Mouse (Mus musculus) neutrophil, adult 5-6 weeks (primary cell): ENCODE data around the gene Ccdc134. TPM values are rescaled to one million over a fixed set of nuclear protein-coding genes. Genes with fewer than 3 reads are reported as not detected.
A peak's percentile ranks its signal among the peaks of the same experiment; 100 is the strongest.

Experiments
- ATAC-seq: fragments of 151-379, 151-347 bp; 2 replicates; pipeline ENCODE4 v1.8.0; 2017; ENCODE audit warnings: mild to moderate bottlenecking, moderate TSS enrichment; ENCODE audit not compliant: insufficient number of reproducible peaks, poor library complexity, low FRiP score, severe bottlenecking; ENCODE audit errors: extremely low read depth
- total RNA-seq: library from RNA; stranded (forward); fragments of 200-1000 nt; gene quantifications from 2 replicates; pipeline ENCODE4 v1.2.3, GENCODE M21; 2017

The Ccdc134 gene
- total RNA-seq, 1 experiment from 2014 or later, result 37.9 TPM

- ATAC-seq, result peak; percentile 60
Measured at GRCm38 (mm10) chr15:82166240-82167100, 38.7 kb downstream of the Ccdc134 start.

DNA sequence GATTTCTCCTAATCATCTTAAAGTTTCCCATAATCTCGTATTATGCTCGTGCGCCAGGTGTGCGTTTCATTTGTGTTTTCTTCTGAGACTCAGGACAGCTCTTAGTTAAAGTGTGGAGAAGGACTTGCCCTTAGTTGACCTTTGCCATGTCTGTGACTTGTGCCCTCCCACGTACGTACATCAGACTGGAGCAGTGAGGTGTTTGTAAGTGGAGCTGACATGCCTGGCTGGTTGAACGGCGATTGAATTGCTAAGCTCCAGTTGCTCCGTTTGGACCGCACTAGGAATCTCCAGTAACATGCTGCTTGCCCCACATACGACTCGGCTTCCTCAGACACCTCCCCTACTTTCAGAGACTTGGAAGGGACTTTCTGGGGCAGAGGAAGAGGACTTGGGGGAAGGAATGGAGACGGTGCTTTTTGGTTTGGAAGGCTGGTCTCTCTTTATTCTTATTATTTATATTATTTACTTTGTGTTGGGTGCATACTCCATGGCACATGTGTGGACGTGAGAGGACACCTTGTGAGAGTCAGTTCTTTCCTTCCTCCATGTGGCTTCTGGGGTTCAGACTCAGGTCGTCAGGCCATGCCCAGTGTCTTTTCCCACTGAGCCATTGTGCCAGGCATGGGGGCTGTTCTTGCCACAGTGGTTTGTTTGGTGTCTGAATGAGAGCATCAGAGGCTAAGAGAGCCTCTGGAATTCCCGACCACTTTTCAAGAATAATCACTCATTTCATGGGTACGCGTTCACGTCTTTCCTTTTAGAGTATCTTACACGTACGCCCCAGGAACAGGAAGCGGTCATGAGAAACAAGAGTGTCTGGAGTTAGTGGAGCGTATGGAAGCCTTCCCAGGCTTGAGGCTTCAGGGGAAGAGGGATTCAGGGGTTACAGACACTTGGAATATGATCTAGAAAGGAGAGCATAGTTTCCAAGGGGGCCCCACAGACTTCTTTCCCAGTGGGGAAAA, 39.8 kb downstream of the Ccdc134 start:
- ATAC-seq, result no peak

DNA sequence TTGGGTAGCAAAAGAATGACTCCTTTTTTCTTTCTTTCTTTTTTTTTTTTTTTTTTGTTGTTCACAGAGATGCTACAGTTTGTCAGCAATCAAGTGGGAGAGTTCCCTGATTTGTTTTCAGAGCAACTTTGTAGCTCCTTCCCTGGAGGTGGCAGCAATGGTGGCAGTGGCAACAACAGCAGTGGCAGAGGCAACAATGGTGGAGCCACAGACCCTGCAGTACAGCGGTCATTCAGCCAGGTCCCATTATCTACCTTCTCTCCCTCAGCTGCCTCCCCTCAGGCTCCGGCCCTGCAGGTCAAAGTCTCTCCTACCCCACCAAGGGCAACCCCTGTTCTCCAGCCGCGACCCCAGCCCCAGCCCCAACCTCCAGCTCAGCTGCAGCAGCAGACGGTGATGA, 41.9 kb downstream of the Ccdc134 start:
- ATAC-seq, result no peak

DNA sequence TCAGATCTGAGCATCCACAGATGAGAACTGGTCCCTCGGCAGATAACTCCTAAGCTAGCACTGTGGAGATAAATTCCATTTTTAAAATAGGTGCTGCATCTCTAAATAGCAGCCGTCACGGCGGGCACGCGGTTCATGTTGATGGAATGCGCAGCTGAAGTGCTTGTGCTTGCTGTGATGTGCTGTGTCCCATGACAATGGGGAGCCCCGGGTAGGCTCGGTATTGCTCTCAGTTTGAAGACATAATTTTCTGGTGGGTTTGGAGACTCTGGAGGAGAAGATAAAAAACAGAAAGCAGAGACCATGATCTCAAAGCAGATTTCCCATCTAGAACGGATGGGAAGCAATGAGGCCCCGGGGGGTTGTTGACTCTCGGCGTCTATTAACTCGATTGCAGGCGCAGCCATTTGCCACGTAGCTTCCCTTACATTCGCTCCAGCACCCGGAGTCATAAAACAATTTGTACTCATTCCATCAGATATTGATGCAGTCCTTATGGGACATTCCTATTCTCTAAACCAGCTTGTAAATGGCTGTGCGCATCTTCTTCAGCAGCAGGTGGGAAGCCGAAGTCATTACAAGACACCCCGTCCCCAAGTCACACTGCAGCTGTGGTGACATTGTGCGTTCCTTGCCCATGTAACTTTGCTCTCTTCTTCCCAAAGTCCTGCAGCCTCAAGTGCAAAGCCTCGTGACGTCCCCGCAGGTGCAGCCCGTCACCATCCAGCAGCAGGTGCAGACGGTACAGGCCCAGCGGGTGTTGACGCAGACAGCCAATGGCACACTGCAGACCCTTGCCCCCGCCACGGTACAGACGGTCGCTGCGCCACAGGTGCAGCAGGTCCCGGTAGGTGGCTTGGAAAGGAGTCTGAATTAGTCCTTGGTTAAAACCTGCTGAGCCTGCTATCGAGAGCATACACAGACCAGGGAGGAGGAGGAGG, 43.0 kb downstream of the Ccdc134 start:
- ATAC-seq, result no peak

GRCm38 (mm10) chr15:82172648-82173047, 44.9 kb downstream of the Ccdc134 start:
- no peak for ATAC-seq

- no peak for ATAC-seq
Measured at GRCm38 (mm10) chr15:82175091-82175490, 47.4 kb downstream of the Ccdc134 start.

- no peak for ATAC-seq
Measured at GRCm38 (mm10) chr15:82177743-82178290, 50.1 kb downstream of the Ccdc134 start.

- no peak for ATAC-seq
Measured at GRCm38 (mm10) chr15:82181131-82181530, 53.4 kb downstream of the Ccdc134 start.

- ATAC-seq, result no peak
Measured at GRCm38 (mm10) chr15:82182311-82182710, 54.6 kb downstream of the Ccdc134 start.

DNA sequence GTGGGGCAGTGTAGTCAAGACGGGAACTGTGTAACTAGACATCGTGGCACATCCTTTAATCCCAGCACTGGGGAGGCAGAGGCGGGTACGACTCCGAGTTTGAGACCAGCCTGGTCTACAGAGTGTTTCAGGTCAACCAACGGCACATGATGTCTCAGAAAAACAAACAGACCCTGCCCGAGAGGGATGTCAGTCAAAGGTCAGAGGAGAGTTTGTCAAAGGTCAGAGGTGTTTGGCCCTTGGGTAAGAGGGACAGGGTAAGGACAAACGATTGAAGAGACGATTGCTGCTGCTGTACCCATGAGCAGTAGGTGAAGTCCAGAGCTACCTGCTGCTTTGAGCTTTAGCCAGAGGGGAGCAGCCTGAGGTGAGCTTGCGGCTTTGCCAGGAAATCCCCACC, 55.9 kb downstream of the Ccdc134 start:
- ATAC-seq, result no peak

DNA sequence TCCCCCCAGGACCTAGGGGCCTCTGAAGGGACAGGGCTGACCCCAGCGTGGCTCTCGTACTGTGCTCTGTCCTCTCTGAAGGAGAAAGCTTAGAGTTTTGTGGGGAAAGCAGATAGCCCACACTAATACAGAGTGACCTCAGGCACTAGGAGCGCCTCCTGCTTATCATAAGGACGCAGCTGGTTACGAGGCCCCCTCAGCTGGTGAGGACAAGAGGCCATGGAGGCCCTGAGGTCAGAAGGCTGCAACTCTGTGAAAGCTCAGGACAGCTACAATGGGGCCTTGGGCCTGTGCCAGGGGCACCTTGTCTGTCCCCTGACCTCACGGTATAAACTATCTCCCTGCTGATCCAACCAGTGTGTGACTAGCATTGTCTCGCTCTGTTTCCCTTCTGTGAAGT, 56.5 kb downstream of the Ccdc134 start:
- ATAC-seq, result no peak

GRCm38 (mm10) chr15:82184656-82185055, 56.9 kb downstream of the Ccdc134 start:
- ATAC-seq, result no peak

- no peak for ATAC-seq
Measured at GRCm38 (mm10) chr15:82185062-82185783, 57.5 kb downstream of the Ccdc134 start.

GRCm38 (mm10) chr15:82186131-82186530, 58.4 kb downstream of the Ccdc134 start:
- ATAC-seq, result no peak

- ATAC-seq, result peak; percentile 71
Measured at GRCm38 (mm10) chr15:82186931-82187330, 59.2 kb downstream of the Ccdc134 start.

GRCm38 (mm10) chr15:82187401-82187800, 59.7 kb downstream of the Ccdc134 start:
- no peak for ATAC-seq

DNA sequence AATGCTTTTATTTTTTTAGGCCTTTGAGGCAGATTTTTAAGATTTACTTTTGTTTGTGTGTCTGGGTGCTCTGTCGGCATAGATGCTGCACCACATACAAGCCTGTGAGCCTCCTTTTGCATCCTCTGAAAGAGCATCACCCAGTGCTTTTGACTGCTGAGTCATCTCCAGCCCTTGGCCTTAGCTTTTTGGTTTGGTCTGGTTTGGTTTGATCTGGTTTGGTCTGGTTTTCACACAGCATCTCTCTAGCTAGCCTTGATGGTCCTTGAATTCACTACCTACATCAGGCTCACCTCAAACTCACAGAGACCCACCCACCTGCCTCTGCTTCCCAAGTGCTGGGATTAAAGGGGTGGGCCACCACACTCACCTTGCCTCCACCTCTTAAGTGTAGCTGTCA, 60.2 kb downstream of the Ccdc134 start:
- ATAC-seq, result no peak
